Mouse (Mus musculus) hindbrain, embryonic 13.5 days (tissue): ENCODE results near the gene Ang5. TPM values are rescaled to one million over a fixed set of nuclear protein-coding genes. Genes with fewer than 3 reads are reported as not detected.
A peak's percentile ranks its signal among the peaks of the same experiment; 100 is the strongest.
"Not testable (repeated sequence)": the region's sequence is repeated elsewhere in the genome, so short reads cannot be mapped to it uniquely, and the experiment has no call there.

ENCODE experiments used
- ATAC-seq: fragments of 200-750 bp; cut with Nextera tagmentation; 2 replicates; pipeline ENCODE4 v1.8.0; 2017; ENCODE audit warnings: moderate TSS enrichment; ENCODE audit not compliant: low FRiP score
- H3K27ac ChIP-seq: fragments of 300-500 bp; sonication (generic); 2 replicates; pipeline ENCODE4 v1.5.1; 2015; ENCODE audit warnings: inconsistent platforms, mild to moderate bottlenecking, moderate library complexity
- H3K27me3 ChIP-seq: fragments of 300-500 bp; sonication (generic); 2 replicates; pipeline ENCODE4 v1.6.1; 2015; ENCODE audit warnings: mild to moderate bottlenecking, inconsistent platforms
- H3K36me3 ChIP-seq: fragments of 300-500 bp; sonication (generic); 2 replicates; pipeline ENCODE4 v1.6.1; 2015; ENCODE audit warnings: mild to moderate bottlenecking, inconsistent platforms
- H3K4me1 ChIP-seq: fragments of 300-500 bp; sonication (generic); replicated peaks from 2 replicates; pipeline ENCODE4 v1.6.1; 2015; ENCODE audit warnings: inconsistent platforms
- H3K4me2 ChIP-seq: fragments of 300-500 bp; sonication (generic); 2 replicates; pipeline ENCODE4 v1.6.1; 2015; ENCODE audit warnings: inconsistent platforms, mild to moderate bottlenecking, moderate library complexity
- H3K4me3 ChIP-seq: fragments of 300-500 bp; sonication (generic); 2 replicates; pipeline ENCODE4 v1.5.1; 2015; ENCODE audit warnings: mild to moderate bottlenecking, inconsistent platforms
- H3K9ac ChIP-seq: fragments of 300-500 bp; sonication (generic); 2 replicates; pipeline ENCODE4 v1.6.1; 2015; ENCODE audit warnings: mild to moderate bottlenecking, inconsistent platforms
- H3K9me3 ChIP-seq: fragments of 300-500 bp; sonication (generic); 2 replicates; pipeline ENCODE4 v1.6.1; 2016; ENCODE audit warnings: inconsistent platforms
- WGBS: fragments of 180-500 bp; shearing (Covaris S2); methylation state at CpG from one replicate; pipeline ENCODE4 v1.1.7; 2015; 5-methylcytosine and 5-hydroxymethylcytosine counted together
- polyA plus RNA-seq: library from polyadenylated mRNA; unstranded; fragments of >200 nt; fragmentation: Nextera tagmentation; extraction: Ambion mirVana; gene quantifications from 2 replicates; pipeline ENCODE4 v1.2.1, GENCODE M21; 2015

Gene Ang5
- not detected in 2 replicates for polyA plus RNA-seq

- not testable (repeated sequence) for H3K9me3 ChIP-seq, H3K27me3 ChIP-seq, H3K4me2 ChIP-seq, ATAC-seq, H3K4me3 ChIP-seq, H3K27ac ChIP-seq, H3K9ac ChIP-seq, H3K4me1 ChIP-seq, H3K36me3 ChIP-seq
- whole genome bisulfite sequencing: no CpG with 5 or more reads among the region's 2 CpGs
Observed at GRCm38 (mm10) chr14:43956769-43957168, at the start of gene Ang5. Ang5 (plus strand) TSS chr14:43957069.

- not testable (repeated sequence) for H3K4me3 ChIP-seq, H3K4me1 ChIP-seq, H3K36me3 ChIP-seq, H3K27ac ChIP-seq, H3K9ac ChIP-seq, H3K9me3 ChIP-seq, H3K27me3 ChIP-seq, ATAC-seq, H3K4me2 ChIP-seq
Observed at GRCm38 (mm10) chr14:43918214-43918613, 38.7 kb upstream of the Ang5 start.

GRCm38 (mm10) chr14:43923459-43923858 lies 33.4 kb upstream of the Ang5 start, which contains the start of gene Ear10:
Ear10 (minus strand) TSS chr14:43923559.
- not testable (repeated sequence) for H3K9me3 ChIP-seq, H3K36me3 ChIP-seq, H3K9ac ChIP-seq, ATAC-seq, H3K4me1 ChIP-seq, H3K4me2 ChIP-seq, H3K4me3 ChIP-seq, H3K27me3 ChIP-seq, H3K27ac ChIP-seq
- WGBS: 90% methylated on average over 3 of the region's 3 CpGs

GRCm38 (mm10) chr14:43924688-43925403 lies 32.0 kb upstream of the Ang5 start, which contains the start of gene Gm8113:
Gm8113 (plus strand) TSS chr14:43925390.
- peak; percentile 99 for ATAC-seq
- H3K27ac ChIP-seq: peak within 1 kb of the TSS; percentile 84

GRCm38 (mm10) chr14:43925404-43925950 lies 31.4 kb upstream of the Ang5 start:
- Histone ChIP-seq H3K4me3 (peak overlapping the region; percentile 49), H3K4me2 (peak overlapping the region; percentile 52), H3K9ac (peak overlapping the region; percentile 61), H3K27ac (peak overlapping the region; percentile 84)
- WGBS: 3% methylated on average over 21 of the region's 21 CpGs
- not testable (repeated sequence) for H3K27me3 ChIP-seq, H3K9me3 ChIP-seq, H3K4me1 ChIP-seq, H3K36me3 ChIP-seq
- ATAC-seq: peak; percentile 92

More at GRCm38 (mm10) chr14:43924688-43925403, 32.0 kb upstream of the Ang5 start, which contains the start of gene Gm8113:
- H3K36me3 ChIP-seq, H3K4me1 ChIP-seq, H3K27me3 ChIP-seq, H3K9me3 ChIP-seq: not testable (repeated sequence)
- H3K4me2 ChIP-seq: peak within 1 kb of the TSS; percentile 52
- peak within 1 kb of the TSS; percentile 61 for H3K9ac ChIP-seq
- 13% methylated on average over 10 of the region's 10 CpGs for WGBS
- peak within 1 kb of the TSS; percentile 49 for H3K4me3 ChIP-seq

GRCm38 (mm10) chr14:43932991-43933390 lies 23.9 kb upstream of the Ang5 start:
- not testable (repeated sequence) for H3K4me1 ChIP-seq, H3K4me3 ChIP-seq, H3K27me3 ChIP-seq, H3K9me3 ChIP-seq, H3K36me3 ChIP-seq, ATAC-seq, H3K27ac ChIP-seq, H3K4me2 ChIP-seq, H3K9ac ChIP-seq
- WGBS: 12% methylated on average over 8 of the region's 8 CpGs

- not testable (repeated sequence) for H3K4me1 ChIP-seq, H3K27me3 ChIP-seq, H3K9ac ChIP-seq, H3K36me3 ChIP-seq, H3K27ac ChIP-seq, H3K4me2 ChIP-seq, H3K9me3 ChIP-seq, H3K4me3 ChIP-seq
- 0 out of 2 replicates have a peak, but pooled peaks have one; percentile 52 for ATAC-seq
- WGBS: 56% methylated on average over 5 of the region's 5 CpGs
Observed at GRCm38 (mm10) chr14:43933399-43933798, 23.5 kb upstream of the Ang5 start.

GRCm38 (mm10) chr14:43953382-43953781 lies 3.5 kb upstream of the Ang5 start:
- not testable (repeated sequence) for H3K4me3 ChIP-seq, H3K4me1 ChIP-seq, H3K4me2 ChIP-seq, H3K27me3 ChIP-seq, H3K9me3 ChIP-seq, H3K27ac ChIP-seq, ATAC-seq, H3K9ac ChIP-seq, H3K36me3 ChIP-seq
- WGBS: 82% methylated on average over 2 of the region's 2 CpGs

- H3K4me2 ChIP-seq, H3K4me3 ChIP-seq, H3K4me1 ChIP-seq, H3K27me3 ChIP-seq, H3K36me3 ChIP-seq, ATAC-seq, H3K9ac ChIP-seq, H3K9me3 ChIP-seq, H3K27ac ChIP-seq: not testable (repeated sequence)
- WGBS: no CpG with 5 or more reads among the region's 1 CpGs
Observed at GRCm38 (mm10) chr14:43955074-43955473, 1.8 kb upstream of the Ang5 start.

GRCm38 (mm10) chr14:43983454-43983853 lies 26.6 kb downstream of the Ang5 start:
- no peak for ATAC-seq
- H3K4me2 ChIP-seq: no peak overlapping the region
- H3K9me3 ChIP-seq: no peaks in the 10 kb centered on the region
- H3K4me1 ChIP-seq: no peaks in the 10 kb centered on the region
- 74% methylated on average over 4 of the region's 4 CpGs for WGBS
- H3K4me3 ChIP-seq: no peak overlapping the region
- no peak overlapping the region for H3K27ac ChIP-seq
- H3K27me3 ChIP-seq: no peaks in the 10 kb centered on the region
- H3K36me3 ChIP-seq: no peaks in the 10 kb centered on the region
- H3K9ac ChIP-seq: no peak overlapping the region

GRCm38 (mm10) chr14:43983897-43984296 lies 27.0 kb downstream of the Ang5 start:
- H3K27me3 ChIP-seq: no peaks in the 10 kb centered on the region
- no peak overlapping the region for H3K9ac ChIP-seq
- H3K4me3 ChIP-seq: no peak overlapping the region
- WGBS: 4% methylated on average over 3 of the region's 4 CpGs
- H3K4me1 ChIP-seq: no peaks in the 10 kb centered on the region
- no peaks in the 10 kb centered on the region for H3K36me3 ChIP-seq
- no peaks in the 10 kb centered on the region for H3K9me3 ChIP-seq
- H3K4me2 ChIP-seq: no peak overlapping the region
- no peak overlapping the region for H3K27ac ChIP-seq
- peak; percentile 71; the same call in 1 of the 2 replicates for ATAC-seq

- Histone ChIP-seq H3K4me3 (no peak overlapping the region), H3K4me2 (no peak overlapping the region), H3K4me1 (no peaks in the 10 kb centered on the region), H3K9me3 (no peaks in the 10 kb centered on the region), H3K9ac (no peak overlapping the region), H3K36me3 (no peaks in the 10 kb centered on the region), H3K27me3 (no peaks in the 10 kb centered on the region), H3K27ac (no peak overlapping the region)
- no peak for ATAC-seq
- 93% methylated on average over 2 of the region's 2 CpGs for WGBS
Observed at GRCm38 (mm10) chr14:43986147-43986546, 29.3 kb downstream of the Ang5 start.

- peak; percentile 17; the same call in 1 of the 2 replicates for ATAC-seq
- H3K27me3 ChIP-seq, H3K4me1 ChIP-seq, H3K9me3 ChIP-seq, H3K36me3 ChIP-seq, H3K4me3 ChIP-seq, H3K9ac ChIP-seq, H3K4me2 ChIP-seq, H3K27ac ChIP-seq: not testable (repeated sequence)
- 20% methylated on average over 5 of the region's 5 CpGs for WGBS
Observed at GRCm38 (mm10) chr14:43987404-43987803, 30.5 kb downstream of the Ang5 start.
